Mouse (Mus musculus) heart, adult 2 months (tissue): ENCODE data around the gene Med29. TPM values are rescaled to one million over a fixed set of nuclear protein-coding genes. Genes with fewer than 3 reads are reported as not detected.

Experiments used
- DNase-seq, 2 experiments: peaks; one replicate each; pipeline ENCODE4 v3.0.0; 2021
- H3K27ac ChIP-seq: fragments of 200-600 bp; 2 replicates; pipeline ENCODE4 v1.8.1; 2022
- H3K27me3 ChIP-seq: fragments of 200-500 bp; 2 replicates; pipeline ENCODE4 v1.6.1; 2012; ENCODE audit warnings: mild to moderate bottlenecking, low read length, inconsistent platforms, mixed read lengths; ENCODE audit not compliant: control insufficient read depth, insufficient read depth
- H3K36me3 ChIP-seq: fragments of 200-500 bp; 2 replicates; pipeline ENCODE4 v1.6.1; 2012; ENCODE audit warnings: low read length, inconsistent platforms; ENCODE audit not compliant: control insufficient read depth, insufficient read depth
- H3K4me1 ChIP-seq: fragments of 200-500 bp; 2 replicates; pipeline ENCODE4 v1.6.1; 2011; ENCODE audit warnings: low read length; ENCODE audit not compliant: control insufficient read depth, insufficient read depth
- H3K4me3 ChIP-seq: fragments of 200-600 bp; 2 replicates; pipeline ENCODE4 v1.8.1; 2022
- H3K79me2 ChIP-seq: fragments of 200-500 bp; replicated peaks from 2 replicates; pipeline ENCODE4 v1.6.1; 2012; ENCODE audit warnings: mild to moderate bottlenecking, inconsistent platforms, low read length, moderate library complexity, mixed read lengths; ENCODE audit not compliant: control insufficient read depth, insufficient read depth
- H3K9ac ChIP-seq: fragments of 200-500 bp; 2 replicates; pipeline ENCODE4 v1.6.1; 2012; ENCODE audit warnings: low read depth, mild to moderate bottlenecking, control low read depth, inconsistent platforms, low read length, mixed read lengths
- CTCF ChIP-seq: fragments of 200-600 bp; IDR thresholded peaks from 2 replicates; pipeline ENCODE4 v1.8.1; 2022; ENCODE audit warnings: antibody characterized with exemption, mild to moderate bottlenecking, moderate library complexity
- EP300 ChIP-seq: fragments of 200-500 bp; IDR thresholded peaks from 2 replicates; pipeline ENCODE4 v1.6.1; 2011; ENCODE audit warnings: low read depth, low read length, control low read depth; ENCODE audit not compliant: insufficient read depth
- POLR2A ChIP-seq: fragments of 200-500 bp; IDR thresholded peaks from 2 replicates; pipeline ENCODE4 v1.6.1; 2011; ENCODE audit warnings: mild to moderate bottlenecking, low read depth, low read length, control low read depth; ENCODE audit not compliant: insufficient read depth
- WGBS: fragments of 180-500 bp; shearing (Covaris S2); methylation state at CpG from one replicate; pipeline ENCODE4 v1.1.7; 2018; 5-methylcytosine and 5-hydroxymethylcytosine counted together
- intact Hi-C: fragments of 180-260 bp; cut with DNase I; formaldehyde crosslinking; loops from one replicate; pipeline ENCODE4 v1.15.1; 2025
- polyA plus RNA-seq: library from polyadenylated mRNA; depleted of rRNA; stranded (reverse); fragments of >200 nt; gene quantifications from 2 replicates; pipeline ENCODE4 v1.2.3, GENCODE M21; 2012
- total RNA-seq, 2 experiments: library from RNA; stranded (reverse); gene quantifications; 2 replicates each; pipeline ENCODE4 v1.2.3; 2021

Med29 gene
- total and polyA plus RNA-seq, 3 experiments = 20.8 to 48.8 (median 21.5) TPM

- Histone ChIP-seq H3K36me3 (no peaks in the 10 kb centered on the region; the same call in 1 of the 2 replicates), H3K79me2 (no peaks in the 10 kb centered on the region; the same call in none of the 2 replicates), H3K4me3 (peak overlapping the region; percentile 45), H3K27me3 (no peaks in the 10 kb centered on the region), H3K9ac (peak overlapping the region; percentile 63), H3K27ac (peak overlapping the region; percentile 85), H3K4me1 (peaks cover 12% of the 10 kb centered on the region)
- 0% methylated on average over 9 of the region's 9 CpGs for WGBS
- intact Hi-C loops = loop anchor here (1.0 to 5.0 kb wide), 2 partner anchors 13 to 224 kb away; partner anchors contain the start of genes Pak4 and Samd4b
- DNase-seq = peak; percentile 75 to 81
- peak; percentile 88 for TF ChIP-seq CTCF
- TF ChIP-seq POLR2A = no peak
Measured at GRCm38 (mm10) chr7:28373131-28373581, 19.4 kb downstream of the Med29 start.

GRCm38 (mm10) chr7:28372251-28373108 lies 20.0 kb downstream of the Med29 start, which contains the start of gene Plekhg2:
TSS of gene Plekhg2 (minus strand) at chr7:28372599.
- Histone ChIP-seq H3K4me3 (peak within 1 kb of the TSS; percentile 77), H3K27me3 (no peaks in the 10 kb centered on the region), H3K9ac (peak within 1 kb of the TSS; percentile 93), H3K27ac (peak within 1 kb of the TSS; percentile 85), H3K4me1 (peaks cover 12% of the 10 kb centered on the region), H3K79me2 (no peaks in the 10 kb centered on the region; the same call in none of the 2 replicates), H3K36me3 (no peaks in the 10 kb centered on the region; the same call in 1 of the 2 replicates)
- intact Hi-C loops = loop anchor here (1.0 to 5.0 kb wide), 2 partner anchors 14 to 225 kb away; partner anchors contain the start of genes Pak4 and Samd4b
- peak; percentile 98 to 99 for DNase-seq
- TF ChIP-seq POLR2A (peak; percentile 70), CTCF (peak; percentile 82), EP300 (peak; percentile 94)
- under 1% methylated on average over 64 of the region's 66 CpGs for WGBS

- Histone ChIP-seq H3K36me3 (no peaks in the 10 kb centered on the region), H3K4me3 (peak overlapping the region; percentile 77), H3K27me3 (no peaks in the 10 kb centered on the region), H3K9ac (peak overlapping the region; percentile 93), H3K4me1 (peaks cover 12% of the 10 kb centered on the region), H3K27ac (peak overlapping the region; percentile 85), H3K79me2 (no peaks in the 10 kb centered on the region; the same call in none of the 2 replicates)
- intact Hi-C loops = loop anchor here (1.0 to 5.0 kb wide), 2 partner anchors 20 to 226 kb away; partner anchors contain the start of genes Pak4 and Samd4b
- TF ChIP-seq EP300 (no peak), POLR2A (no peak), CTCF (no peak)
- WGBS = under 1% methylated on average over 42 of the region's 43 CpGs
- DNase-seq = peak; percentile 84
Measured at GRCm38 (mm10) chr7:28371514-28371989, 21.0 kb downstream of the Med29 start.

GRCm38 (mm10) chr7:28370977-28371513 lies 21.5 kb downstream of the Med29 start:
- intact Hi-C loops = loop anchor here (1.0 to 5.0 kb wide), 2 partner anchors 20 to 226 kb away; partner anchors contain the start of genes Pak4 and Samd4b
- Histone ChIP-seq H3K79me2 (no peaks in the 10 kb centered on the region; the same call in none of the 2 replicates), H3K4me1 (peaks cover 12% of the 10 kb centered on the region), H3K27ac (peak overlapping the region; percentile 85), H3K36me3 (no peaks in the 10 kb centered on the region), H3K4me3 (peak overlapping the region; percentile 77), H3K9ac (peak overlapping the region; percentile 93), H3K27me3 (no peaks in the 10 kb centered on the region)
- TF ChIP-seq EP300 (no peak), CTCF (no peak), POLR2A (0 out of 2 replicates have a peak, but pooled peaks have one; percentile 30)
- 17% methylated on average over 11 of the region's 11 CpGs for WGBS
- peak in 1 of 2 experiments; percentile 35 for DNase-seq

GRCm38 (mm10) chr7:28370051-28370450 lies 22.5 kb downstream of the Med29 start:
- H3K4me1 ChIP-seq = peaks cover 9% of the 10 kb centered on the region
- intact Hi-C loops = loop anchor here (5.0 kb wide), 1 partner anchor 227 kb away; the partner anchor contains the start of genes Pak4 and Samd4b
- WGBS = 85% methylated on average over 14 of the region's 14 CpGs
- peak overlapping the region; percentile 77; the same call in 1 of the 2 replicates for H3K4me3 ChIP-seq
- no peaks in the 10 kb centered on the region for H3K36me3 ChIP-seq
- no peaks in the 10 kb centered on the region; the same call in none of the 2 replicates for H3K79me2 ChIP-seq
- TF ChIP-seq EP300 (no peak), POLR2A (no peak), CTCF (no peak)
- DNase-seq = no peak
- no peak overlapping the region; the same call in 1 of the 2 replicates for H3K27ac ChIP-seq
- no peak overlapping the region for H3K9ac ChIP-seq
- no peaks in the 10 kb centered on the region for H3K27me3 ChIP-seq
